Mouse (Mus musculus) T-cell, adult 2 months (primary cell): ENCODE data around the gene Olfr429.
"Not testable (repeated sequence)": the region's sequence is repeated elsewhere in the genome, so short reads cannot be mapped to it uniquely, and the experiment has no call there.

Experiments
- DNase-seq: peaks from one replicate; pipeline ENCODE4 v3.0.0; 2022; ENCODE audit warnings: low spot score

Olfr429 gene

DNA sequence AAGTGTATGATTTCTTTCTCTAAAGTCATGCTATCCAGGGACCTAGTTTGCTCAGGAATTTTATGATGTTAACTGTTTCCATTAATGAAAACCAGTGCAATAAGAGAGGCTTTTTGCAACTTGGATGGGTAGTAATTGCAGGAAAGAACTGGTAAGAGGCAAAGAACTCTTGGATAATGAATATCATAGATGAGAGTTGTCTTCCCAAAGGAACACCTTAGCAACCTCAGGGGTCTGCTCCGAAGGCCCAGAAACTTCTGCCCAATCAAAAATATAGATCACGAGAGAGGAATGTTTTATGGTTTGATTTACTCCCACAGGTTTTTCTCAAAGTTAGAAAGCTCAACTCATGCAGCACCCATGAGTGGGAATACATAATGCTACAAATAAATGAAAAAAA, at the start of gene Olfr429:
TSS of gene Olfr429 (plus strand) at position 301 of the 400 bp plus-strand sequence.
- no peak for DNase-seq

DNA sequence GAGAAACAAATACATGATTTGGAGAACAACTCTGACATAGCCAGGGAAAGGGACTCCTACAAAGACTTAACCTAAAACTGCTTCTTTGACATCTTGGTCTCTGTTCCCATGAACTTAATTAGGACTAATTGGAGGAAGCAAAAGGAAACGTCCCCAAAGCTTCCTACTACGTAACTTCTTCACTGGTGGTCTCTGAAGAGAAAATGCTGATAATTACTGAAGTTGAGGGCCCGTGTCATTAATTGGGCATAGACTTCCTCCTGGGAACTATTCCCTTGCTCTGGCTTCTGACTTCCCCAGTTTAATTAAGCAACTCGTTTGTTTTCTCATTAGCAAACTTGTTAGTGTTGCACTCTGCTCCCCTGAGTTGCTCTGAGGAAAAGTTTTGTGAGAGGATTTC, 48.3 kb upstream of the Olfr429 start:
- no peak for DNase-seq

DNA sequence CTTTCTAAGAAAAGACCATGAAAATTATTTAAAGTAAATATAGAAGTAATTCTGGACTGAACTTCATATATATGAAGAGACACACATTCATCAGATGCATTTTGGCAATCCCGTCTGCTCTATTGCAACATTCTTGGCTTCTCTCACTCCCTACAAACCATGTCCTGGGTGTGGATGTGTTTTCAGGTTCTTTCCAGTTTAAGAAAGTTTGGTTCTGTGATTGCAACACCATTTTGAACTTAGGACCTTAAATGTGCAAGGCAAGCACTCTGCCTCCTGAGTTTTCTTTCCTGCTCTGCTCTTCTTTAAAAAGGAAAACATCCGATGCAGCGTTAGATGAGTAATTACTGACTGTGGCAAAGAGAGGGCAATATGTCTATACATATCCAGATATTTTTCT, 45.7 kb upstream of the Olfr429 start:
- DNase-seq = no peak

DNA sequence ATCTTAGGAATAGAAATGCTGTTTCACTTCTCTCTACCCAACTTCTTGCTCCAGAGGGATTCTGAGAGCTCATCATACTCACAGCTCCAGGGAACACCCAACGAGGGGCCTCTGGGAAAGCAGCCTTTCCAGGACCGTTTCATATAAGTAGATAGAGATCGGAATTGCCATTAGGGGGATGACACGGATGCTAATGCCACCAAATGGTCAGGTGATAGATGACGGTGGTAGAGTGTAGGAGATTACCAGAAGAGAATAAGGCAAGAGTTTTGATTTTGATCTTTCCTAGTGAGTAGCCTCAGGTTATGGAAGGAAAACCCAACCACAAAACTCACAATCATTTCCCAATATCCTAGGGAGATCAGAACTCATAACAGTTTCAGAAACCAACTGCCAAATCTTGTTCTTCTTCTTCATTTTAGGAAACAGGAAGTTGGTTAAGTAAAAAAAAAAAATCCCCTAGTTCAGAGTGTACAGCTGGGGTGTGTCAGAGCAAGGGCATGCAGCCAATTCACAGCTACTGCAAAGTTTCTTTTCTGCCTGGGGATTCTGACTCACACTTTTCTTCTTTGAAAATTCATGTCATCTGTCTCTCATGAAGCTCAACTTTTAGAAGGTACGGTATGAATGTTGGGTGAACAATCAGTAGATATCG, 43.5 kb upstream of the Olfr429 start, which contains the start of gene Olfr433:
TSS of gene Olfr433 (plus strand) at position 183 of the 655 bp plus-strand sequence.
- peak; percentile 62 for DNase-seq

DNA sequence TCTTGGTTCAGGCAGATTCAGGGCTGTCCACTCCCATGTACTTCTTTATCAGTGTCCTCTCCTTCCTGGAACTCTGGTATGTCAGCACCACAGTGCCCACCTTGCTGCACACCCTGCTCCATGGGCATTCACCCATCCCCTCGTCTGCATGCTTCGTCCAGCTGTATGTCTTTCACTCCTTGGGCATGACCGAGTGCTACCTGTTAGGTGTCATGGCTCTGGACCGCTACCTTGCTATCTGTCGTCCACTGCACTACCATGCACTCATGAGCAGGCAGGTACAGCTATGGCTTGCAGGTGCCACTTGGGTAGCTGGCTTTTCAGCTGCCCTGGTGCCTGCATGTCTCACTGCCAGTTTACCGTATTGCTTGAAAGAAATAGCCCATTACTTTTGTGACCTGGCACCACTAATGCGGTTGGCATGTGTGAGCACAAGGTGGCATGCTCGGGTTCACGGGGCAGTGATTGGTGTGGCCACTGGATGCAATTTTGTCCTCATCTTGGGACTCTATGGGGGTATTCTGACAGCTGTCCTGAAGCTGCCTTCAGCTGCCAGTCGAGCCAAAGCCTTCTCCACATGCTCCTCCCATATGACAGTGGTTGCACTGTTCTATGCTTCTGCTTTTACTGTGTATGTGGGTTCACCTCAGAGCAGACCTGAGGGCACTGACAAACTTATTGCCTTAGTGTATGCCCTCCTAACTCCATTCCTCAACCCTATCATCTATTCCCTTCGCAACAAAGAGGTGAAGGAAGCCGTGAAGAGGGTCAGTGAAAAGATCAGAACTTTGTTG, 41.8 kb upstream of the Olfr429 start:
- not testable (repeated sequence) for DNase-seq

DNA sequence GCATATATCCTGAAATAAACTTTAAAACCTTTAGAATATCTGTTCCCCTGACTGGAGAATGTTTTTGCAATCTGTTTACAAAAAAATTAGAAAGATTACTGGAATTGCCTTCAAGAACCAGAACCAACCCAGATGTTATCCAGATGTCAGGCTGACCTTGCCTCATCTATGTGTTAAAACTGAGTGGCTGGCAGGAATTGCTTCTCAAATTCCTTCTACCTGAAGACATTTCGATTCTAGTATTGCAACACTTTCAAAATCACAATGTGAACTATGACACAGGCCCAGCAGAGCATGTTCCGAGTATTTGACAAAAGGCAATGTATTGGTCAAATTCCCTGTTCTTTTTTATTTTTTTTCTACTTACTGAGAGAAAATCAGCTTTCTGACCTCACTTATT, 39.7 kb upstream of the Olfr429 start:
- DNase-seq = no peak

DNA sequence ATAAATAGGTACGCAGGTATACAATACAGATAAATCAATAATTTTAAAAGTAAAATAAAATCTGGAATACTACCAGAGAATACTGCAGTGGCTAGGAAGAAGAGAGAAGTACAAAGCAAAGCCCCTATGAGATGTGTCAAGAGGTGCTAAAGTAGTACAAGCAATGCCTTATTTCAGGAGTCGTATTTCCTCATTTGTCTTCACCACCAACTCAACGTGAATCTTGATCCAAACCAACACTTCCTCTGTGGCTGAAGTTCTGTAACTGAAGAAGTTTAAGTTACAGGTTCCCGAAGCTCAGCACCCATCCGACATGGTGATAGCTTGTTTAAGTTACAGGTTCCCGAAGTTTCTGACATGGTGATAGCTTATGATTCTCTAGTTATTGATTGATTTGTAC, 35.9 kb upstream of the Olfr429 start:
- not testable (repeated sequence) for DNase-seq

DNA sequence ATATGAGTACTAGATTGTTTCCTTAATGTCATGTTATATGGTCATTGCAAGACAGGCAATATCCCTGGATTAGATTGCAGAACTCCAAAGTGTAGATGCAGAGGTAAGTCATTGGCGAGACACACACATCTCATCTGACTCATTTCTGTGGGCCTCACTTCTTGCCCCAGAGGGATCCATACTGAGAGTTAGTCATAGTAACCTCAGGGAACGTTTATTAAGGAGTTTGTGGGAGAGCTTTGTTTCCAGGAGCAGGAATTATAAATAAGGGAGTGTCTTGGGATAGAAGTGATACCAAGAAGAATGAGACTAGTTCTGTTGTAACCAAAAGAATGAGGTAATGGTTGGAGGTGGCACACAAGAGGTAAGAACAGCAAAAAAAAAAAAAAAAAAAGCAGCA, 35.2 kb upstream of the Olfr429 start, which contains the start of gene Olfr432:
TSS of gene Olfr432 (plus strand) at position 313 of the 400 bp plus-strand sequence.
- DNase-seq = no peak

DNA sequence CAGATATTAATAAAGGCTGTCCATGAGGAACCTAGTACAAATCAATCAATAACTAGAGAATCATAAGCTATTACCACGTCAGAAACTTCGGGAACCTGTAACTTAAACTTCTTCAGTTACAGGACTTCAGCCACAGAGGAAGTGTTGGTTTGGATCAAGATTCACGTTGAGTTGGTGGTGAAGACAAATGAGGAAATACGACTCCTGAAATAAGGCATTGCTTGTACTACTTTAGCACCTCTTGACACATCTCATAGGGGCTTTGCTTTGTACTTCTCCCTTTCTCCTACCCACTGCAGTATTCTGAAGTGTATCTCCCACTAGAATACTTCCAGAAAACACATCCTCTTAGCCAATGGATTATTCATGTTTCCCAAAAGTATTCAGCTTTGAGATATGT, 34.8 kb upstream of the Olfr429 start:
- not testable (repeated sequence) for DNase-seq

DNA sequence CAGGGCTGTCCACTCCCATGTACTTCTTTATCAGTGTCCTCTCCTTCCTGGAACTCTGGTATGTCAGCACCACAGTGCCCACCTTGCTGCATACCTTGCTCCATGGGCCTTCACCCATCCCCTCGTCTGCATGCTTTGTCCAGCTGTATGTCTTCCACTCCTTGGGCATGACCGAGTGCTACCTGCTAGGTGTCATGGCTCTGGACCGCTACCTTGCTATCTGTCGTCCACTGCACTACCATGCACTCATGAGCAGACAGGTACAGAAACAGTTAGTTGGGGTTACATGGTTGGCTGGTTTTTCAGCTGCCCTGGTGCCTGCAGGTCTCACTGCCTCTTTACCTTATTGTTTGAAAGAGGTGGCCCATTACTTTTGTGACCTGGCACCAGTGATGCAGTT, 33.6 kb upstream of the Olfr429 start:
- no peak for DNase-seq

DNA sequence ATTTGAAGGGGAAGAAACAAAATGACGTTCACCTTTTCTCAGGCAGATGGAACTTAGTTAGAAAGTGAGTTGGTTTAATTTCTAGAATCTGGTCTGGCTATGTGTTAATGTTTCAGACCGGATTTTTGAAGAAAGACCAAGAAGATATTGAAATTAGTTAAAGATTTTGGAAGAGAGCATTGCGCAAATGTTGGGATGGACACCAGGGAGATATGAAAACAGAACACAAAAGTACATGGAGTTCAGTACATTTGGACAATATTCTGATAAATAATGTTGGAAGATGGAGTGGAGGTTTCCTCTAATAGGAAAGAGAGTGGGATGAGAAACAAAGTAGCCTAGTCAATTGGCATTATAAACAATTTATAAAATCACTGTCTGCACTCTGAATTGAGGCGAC, 32.6 kb upstream of the Olfr429 start:
- no peak for DNase-seq

DNA sequence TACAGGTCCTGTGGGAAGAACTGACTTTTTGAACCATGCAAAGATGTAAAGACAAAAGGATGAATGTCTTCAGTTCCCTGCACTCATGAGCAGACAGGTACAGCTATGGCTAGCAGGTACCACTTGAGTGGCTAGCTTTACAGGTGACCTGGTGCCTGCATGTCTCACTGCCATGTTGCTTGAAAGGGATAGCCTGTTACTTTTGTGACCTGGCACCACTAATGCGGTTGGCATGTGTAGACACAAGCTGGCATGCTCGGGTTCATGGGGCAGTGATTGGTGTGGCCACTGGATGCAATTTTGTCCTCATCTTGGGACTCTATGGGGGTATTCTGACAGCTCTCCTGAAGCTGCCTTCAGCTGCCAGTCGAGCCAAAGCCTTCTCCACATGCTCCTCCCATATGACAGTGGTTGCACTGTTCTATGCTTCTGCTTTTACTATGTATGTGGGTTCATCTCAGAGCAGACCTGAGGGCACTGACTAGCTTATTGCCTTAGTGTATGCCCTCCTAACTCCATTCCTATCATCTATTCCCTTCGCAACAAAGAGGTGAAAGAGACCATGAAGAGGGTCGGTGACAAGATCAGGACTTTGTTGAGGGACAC, 32.1 kb upstream of the Olfr429 start:
- DNase-seq = no peak

DNA sequence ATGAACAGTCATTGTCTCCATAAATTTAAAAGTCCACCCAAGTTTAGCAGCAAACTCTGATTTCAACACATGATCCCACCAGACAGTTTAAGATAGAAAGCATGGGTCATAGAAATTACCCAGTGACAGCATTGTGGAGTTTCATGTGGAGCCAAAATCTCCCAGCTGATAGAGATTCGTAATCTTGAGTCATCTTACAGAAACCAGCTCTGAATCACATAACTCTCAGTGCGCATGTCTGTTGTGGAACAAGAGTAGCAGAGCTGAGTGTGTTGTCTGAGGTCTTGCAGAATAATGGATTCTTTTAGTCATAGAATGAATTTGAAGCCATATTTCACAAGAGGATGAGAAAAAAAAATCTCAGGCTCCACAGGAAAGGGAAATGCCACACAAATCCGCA, 31.1 kb upstream of the Olfr429 start:
- DNase-seq = no peak

DNA sequence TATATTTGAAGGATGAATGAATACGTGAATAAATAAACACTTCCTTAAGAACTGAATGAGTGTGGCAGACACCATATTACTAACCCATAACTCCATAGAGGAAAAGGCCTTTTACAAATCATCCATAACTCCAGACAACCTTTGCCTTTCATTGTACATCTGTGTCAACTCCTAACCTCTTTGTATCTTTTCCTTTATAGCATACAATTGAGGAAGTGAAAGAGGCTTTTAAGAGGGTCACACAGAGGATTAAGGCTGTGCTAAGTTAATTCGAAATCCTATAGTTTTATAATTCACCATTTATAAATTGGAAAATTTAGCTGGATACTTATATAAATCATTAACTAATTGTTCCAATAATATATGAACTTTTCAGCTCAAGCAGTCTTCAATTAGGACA, 28.9 kb upstream of the Olfr429 start:
- no peak for DNase-seq

DNA sequence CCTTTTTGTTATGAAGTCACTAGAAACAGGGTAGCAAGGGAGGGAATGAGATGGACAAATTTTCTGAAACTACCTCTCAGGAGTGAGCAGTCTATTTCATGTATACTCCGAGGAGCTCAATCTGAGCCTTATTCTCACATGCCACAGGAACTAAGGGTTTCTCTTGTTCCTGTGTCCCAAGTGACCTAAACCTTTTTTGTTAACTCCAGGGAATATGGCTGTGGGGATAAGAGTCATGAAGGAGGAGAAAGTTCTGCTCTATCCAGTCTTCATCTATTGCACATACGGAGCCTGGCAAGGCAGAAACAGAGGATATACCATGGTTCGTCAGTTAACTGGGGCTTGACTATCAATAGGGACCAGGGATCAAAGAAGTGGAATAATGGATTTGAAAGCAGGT, 17.8 kb upstream of the Olfr429 start, which contains the start of gene Olfr430:
TSS of gene Olfr430 (plus strand) at position 301 of the 400 bp plus-strand sequence.
- DNase-seq = no peak

DNA sequence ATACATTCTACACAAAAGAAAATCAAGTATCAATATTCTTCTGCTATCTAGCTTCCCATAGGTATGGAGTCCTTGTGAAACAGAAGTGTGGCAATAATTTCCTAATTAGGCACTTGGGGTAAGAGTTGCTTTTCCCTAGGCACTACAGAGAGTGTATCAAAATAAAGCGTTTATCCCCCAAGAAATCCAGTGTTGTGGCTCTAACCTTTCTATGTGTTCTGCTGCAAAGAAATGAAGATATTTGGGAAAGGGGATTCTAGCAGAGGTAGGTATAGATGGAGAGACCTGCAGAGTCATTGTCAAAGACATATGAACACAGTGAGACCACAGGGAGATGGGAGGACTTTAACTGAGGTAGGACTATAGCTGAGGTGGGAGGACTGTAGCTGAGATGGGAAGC, 12.5 kb downstream of the Olfr429 start, which contains the start of gene Olfr427:
TSS of gene Olfr427 (plus strand) at position 301 of the 400 bp plus-strand sequence.
- DNase-seq = no peak

DNA sequence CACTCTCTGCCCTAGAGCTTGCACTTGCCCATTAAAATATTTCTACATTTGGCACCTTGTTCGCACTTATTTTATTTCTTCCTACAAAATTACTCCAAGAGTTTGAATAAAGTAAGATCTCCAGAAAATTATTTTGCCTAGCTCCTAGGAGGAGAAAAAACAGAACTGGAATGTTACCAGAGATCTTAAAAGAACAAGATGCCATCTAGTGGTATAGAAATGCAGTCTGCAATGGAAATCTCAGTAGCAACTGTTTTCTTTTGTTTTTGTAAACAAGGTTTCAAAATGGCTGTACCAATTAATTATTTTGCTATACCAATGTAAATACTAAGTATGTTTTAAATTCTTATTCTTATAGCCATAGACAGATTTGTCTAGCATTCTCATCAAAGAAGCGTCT, 19.6 kb downstream of the Olfr429 start:
- no peak for DNase-seq

DNA sequence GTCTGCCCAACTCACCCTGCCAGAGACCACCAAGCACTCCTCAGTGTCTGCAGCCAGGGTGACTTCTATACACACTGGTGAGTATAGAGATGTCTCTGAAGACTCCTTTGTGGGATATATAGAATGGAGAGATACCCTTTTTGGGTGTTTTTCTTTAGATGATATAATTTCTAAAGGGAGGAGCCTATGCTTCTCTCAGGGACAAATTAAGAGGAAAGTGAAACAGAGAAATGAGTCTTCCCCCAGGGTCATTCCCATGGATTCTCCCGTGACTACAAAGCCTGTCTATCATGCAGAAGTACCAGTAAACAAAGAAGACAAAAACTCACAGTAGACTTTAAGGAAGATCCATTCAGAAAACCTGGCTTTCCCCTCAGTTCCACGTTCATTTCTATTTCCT, 36.9 kb downstream of the Olfr429 start, which contains the start of gene Olfr231:
TSS of gene Olfr231 (minus strand) at position 101 of the 400 bp plus-strand sequence.
- DNase-seq = no peak

DNA sequence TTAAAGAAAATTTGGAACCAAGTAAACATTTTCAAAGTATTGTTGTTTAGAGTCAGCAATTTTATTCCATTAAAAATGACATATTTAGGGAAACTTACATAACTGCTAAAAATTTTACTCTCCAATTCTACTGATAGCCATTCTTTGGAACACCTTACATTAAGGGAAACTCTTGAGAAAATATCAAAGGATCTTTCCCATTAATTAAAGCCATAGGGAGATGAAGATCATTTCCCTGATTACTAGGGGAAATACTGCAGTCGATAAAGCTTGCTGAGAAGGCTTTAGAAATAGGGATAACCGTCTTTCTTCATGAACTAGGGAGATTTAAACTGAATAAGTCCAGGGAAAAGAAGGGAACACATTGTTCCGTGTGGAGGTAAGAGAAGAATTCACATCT, 47.1 kb downstream of the Olfr429 start, which contains the start of gene Olfr424:
TSS of gene Olfr424 (plus strand) at position 301 of the 400 bp plus-strand sequence.
- DNase-seq = no peak

DNA sequence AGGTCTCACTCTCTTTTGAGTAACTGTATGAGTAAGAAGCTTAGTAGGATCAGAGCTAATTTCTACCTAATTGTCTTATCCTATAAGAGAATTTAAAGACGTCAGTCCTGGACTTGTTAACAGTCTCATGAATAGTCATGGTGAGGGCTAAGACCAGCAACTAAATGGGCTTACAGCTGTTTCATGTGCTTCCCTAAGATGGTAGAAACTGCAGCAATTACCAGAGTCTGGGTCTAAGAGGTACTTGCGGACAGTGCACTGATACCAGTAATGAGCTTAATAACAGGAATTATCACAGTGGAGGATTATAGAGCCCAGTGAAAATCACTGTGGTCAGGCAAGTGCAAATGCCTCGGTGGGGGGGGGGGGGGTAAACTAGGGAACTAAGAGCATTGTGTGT, 47.9 kb downstream of the Olfr429 start:
- no peak for DNase-seq
